Mouse (Mus musculus): ENCODE data around the gene Pdcd1. TPM values are rescaled to one million over a fixed set of nuclear protein-coding genes. Genes with fewer than 3 reads are reported as not detected.
"Not testable (repeated sequence)": the region's sequence is repeated elsewhere in the genome, so short reads cannot be mapped to it uniquely, and the experiment has no call there.

The Pdcd1 gene
- total RNA-seq, 1 experiment, result 0.45 TPM

DNA sequence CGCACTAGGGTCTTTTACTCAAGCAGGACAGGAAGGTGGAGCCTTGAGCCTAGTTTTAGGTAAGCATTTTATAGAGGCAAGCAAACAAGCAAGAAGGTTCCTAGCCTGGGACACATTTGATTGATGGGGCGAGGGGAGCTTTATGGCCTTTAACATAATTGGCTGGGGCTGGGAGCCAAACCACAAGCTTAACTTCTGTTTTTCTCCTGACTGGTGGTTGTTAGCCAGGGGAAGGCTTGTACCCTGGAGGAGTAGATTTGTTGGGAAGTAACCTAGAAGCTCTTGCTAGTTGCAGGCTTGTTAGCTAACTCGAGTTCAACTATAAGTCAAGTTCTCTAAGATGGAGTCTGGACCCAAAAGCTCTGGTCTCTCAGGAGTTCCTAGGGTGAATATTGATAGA is 26.0 kb upstream of the Pdcd1 start:
- in situ Hi-C loops (cut with MboI; ENCODE audit: low sequenced_read_pairs in 2 of 2, unreplicated experiment in 2 of 2), result no loop called here
- peaks cover 1 to 6% of the 10 kb centered on the region in 2 experiments; a peak in 2 of 4 replicates for H3K4me1 ChIP-seq (ENCODE audit: control insufficient read depth in 2 of 2, insufficient read depth in 2 of 2, low read length in 2 of 2, poor library complexity in 1 of 2)
- DNase-seq (ENCODE audit: low read depth, low spot score), result no peak
- H3K36me3 ChIP-seq (ENCODE audit: control insufficient read depth, insufficient read depth, low read length, poor library complexity, severe bottlenecking), result no peaks in the 10 kb centered on the region
- H3K9me3 ChIP-seq (ENCODE audit: control insufficient read depth, insufficient read depth, low read depth, low read length), result no peaks in the 10 kb centered on the region
- no peak for TF ChIP-seq MAFK (IDR thresholded peaks at IDR 0.05; ENCODE audit: insufficient read depth, low read depth, low read length)
- no peak for TF ChIP-seq ZNF384 (IDR thresholded peaks at IDR 0.05; ENCODE audit: low read depth, low read length)
- no peak for TF ChIP-seq HCFC1 (IDR thresholded peaks at IDR 0.05; ENCODE audit: borderline replicate concordance, insufficient read depth, low read length)
- TF ChIP-seq ZC3H11A (IDR thresholded peaks at IDR 0.05; ENCODE audit: borderline replicate concordance, low read depth, low read length), result no peak
- TF ChIP-seq CHD2 (IDR thresholded peaks at IDR 0.05; ENCODE audit: low read depth, low read length), result no peak
- no peak overlapping the region for H3K9ac ChIP-seq (ENCODE audit: insufficient read depth, low read depth, low read length, poor library complexity, severe bottlenecking)
- H3K27ac ChIP-seq (ENCODE audit: insufficient read depth, low read depth, low read length, poor library complexity, severe bottlenecking), result no peak overlapping the region
- H3K4me3 ChIP-seq (ENCODE audit: insufficient read depth in 1 of 2, low read depth in 1 of 2, low read length in 2 of 2, poor library complexity in 1 of 2, severe bottlenecking in 1 of 2), result no peak overlapping the region

DNA sequence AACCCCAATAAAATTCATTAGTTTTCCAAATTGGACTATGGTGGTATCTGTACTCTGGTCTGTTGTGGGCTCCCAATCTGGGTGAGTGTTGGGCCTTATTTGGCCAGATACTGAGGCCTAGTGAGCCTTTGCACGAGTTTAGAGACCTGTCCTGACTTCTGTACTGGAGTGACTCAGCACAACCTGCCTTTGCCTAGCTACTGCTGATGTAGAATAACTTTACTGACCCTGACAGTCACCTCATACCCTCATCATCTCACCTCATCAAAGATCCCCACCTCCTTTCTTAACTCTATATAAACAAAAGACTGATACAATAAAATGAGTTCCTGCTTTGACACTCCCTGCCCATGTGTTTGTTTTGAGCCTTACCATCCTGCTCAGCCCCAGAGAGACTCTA is 24.3 kb upstream of the Pdcd1 start:
- peaks cover 1 to 4% of the 10 kb centered on the region in 2 experiments; a peak in 2 of 4 replicates for H3K4me1 ChIP-seq (ENCODE audit: control insufficient read depth in 2 of 2, insufficient read depth in 2 of 2, low read length in 2 of 2, poor library complexity in 1 of 2)
- H3K4me3 ChIP-seq (ENCODE audit: insufficient read depth in 1 of 2, low read depth in 1 of 2, low read length in 2 of 2, poor library complexity in 1 of 2, severe bottlenecking in 1 of 2), result no peak overlapping the region
- no peak overlapping the region for H3K27ac ChIP-seq (ENCODE audit: insufficient read depth, low read depth, low read length, poor library complexity, severe bottlenecking)
- no peak overlapping the region for H3K9ac ChIP-seq (ENCODE audit: insufficient read depth, low read depth, low read length, poor library complexity, severe bottlenecking)
- in situ Hi-C loops (cut with MboI; ENCODE audit: low sequenced_read_pairs in 2 of 2, unreplicated experiment in 2 of 2), result no loop called here
- TF ChIP-seq HCFC1 (IDR thresholded peaks at IDR 0.05; ENCODE audit: borderline replicate concordance, insufficient read depth, low read length), result no peak
- no peak for TF ChIP-seq CHD2 (IDR thresholded peaks at IDR 0.05; ENCODE audit: low read depth, low read length)
- TF ChIP-seq ZNF384 (IDR thresholded peaks at IDR 0.05; ENCODE audit: low read depth, low read length), result no peak
- no peak for TF ChIP-seq MAFK (IDR thresholded peaks at IDR 0.05; ENCODE audit: insufficient read depth, low read depth, low read length)
- no peak for TF ChIP-seq ZC3H11A (IDR thresholded peaks at IDR 0.05; ENCODE audit: borderline replicate concordance, low read depth, low read length)
- DNase-seq (ENCODE audit: low read depth, low spot score), result no peak
- no peaks in the 10 kb centered on the region for H3K36me3 ChIP-seq (ENCODE audit: control insufficient read depth, insufficient read depth, low read length, poor library complexity, severe bottlenecking)
- no peaks in the 10 kb centered on the region for H3K9me3 ChIP-seq (ENCODE audit: control insufficient read depth, insufficient read depth, low read depth, low read length)

DNA sequence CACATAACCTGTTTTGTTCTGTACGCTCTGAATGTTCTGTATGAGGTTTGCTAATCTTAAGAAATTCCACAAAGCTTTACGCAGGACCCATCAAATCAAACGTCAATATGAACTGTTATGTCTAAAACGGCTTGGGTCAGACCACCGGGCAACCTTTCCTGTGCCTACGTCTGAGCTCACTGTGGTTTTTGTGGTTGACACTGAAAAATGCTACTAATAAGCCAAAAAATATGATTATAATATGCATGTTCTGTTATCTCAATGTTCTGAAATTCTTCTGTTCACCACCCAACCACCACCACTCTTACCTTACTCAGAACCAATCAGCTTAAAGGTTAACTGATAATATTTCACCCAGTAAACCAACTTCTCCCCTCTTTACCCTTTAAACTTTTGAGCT is 22.4 kb upstream of the Pdcd1 start:
- TF ChIP-seq MAFK (IDR thresholded peaks at IDR 0.05; ENCODE audit: insufficient read depth, low read depth, low read length), result no peak
- no peak for TF ChIP-seq CHD2 (IDR thresholded peaks at IDR 0.05; ENCODE audit: low read depth, low read length)
- no peak for TF ChIP-seq ZNF384 (IDR thresholded peaks at IDR 0.05; ENCODE audit: low read depth, low read length)
- no peak for TF ChIP-seq HCFC1 (IDR thresholded peaks at IDR 0.05; ENCODE audit: borderline replicate concordance, insufficient read depth, low read length)
- no peak for TF ChIP-seq ZC3H11A (IDR thresholded peaks at IDR 0.05; ENCODE audit: borderline replicate concordance, low read depth, low read length)
- no peak overlapping the region for H3K27ac ChIP-seq (ENCODE audit: insufficient read depth, low read depth, low read length, poor library complexity, severe bottlenecking)
- H3K9me3 ChIP-seq (ENCODE audit: control insufficient read depth, insufficient read depth, low read depth, low read length), result no peaks in the 10 kb centered on the region
- no peak overlapping the region for H3K9ac ChIP-seq (ENCODE audit: insufficient read depth, low read depth, low read length, poor library complexity, severe bottlenecking)
- H3K4me3 ChIP-seq (ENCODE audit: insufficient read depth in 1 of 2, low read depth in 1 of 2, low read length in 2 of 2, poor library complexity in 1 of 2, severe bottlenecking in 1 of 2), result no peak overlapping the region
- in situ Hi-C loops (cut with MboI; ENCODE audit: low sequenced_read_pairs in 2 of 2, unreplicated experiment in 2 of 2), result no loop called here
- no peaks in the 10 kb centered on the region for H3K4me1 ChIP-seq (ENCODE audit: control insufficient read depth in 2 of 2, insufficient read depth in 2 of 2, low read length in 2 of 2, poor library complexity in 1 of 2)
- DNase-seq (ENCODE audit: low read depth, low spot score), result no peak
- H3K36me3 ChIP-seq (ENCODE audit: control insufficient read depth, insufficient read depth, low read length, poor library complexity, severe bottlenecking), result no peaks in the 10 kb centered on the region

DNA sequence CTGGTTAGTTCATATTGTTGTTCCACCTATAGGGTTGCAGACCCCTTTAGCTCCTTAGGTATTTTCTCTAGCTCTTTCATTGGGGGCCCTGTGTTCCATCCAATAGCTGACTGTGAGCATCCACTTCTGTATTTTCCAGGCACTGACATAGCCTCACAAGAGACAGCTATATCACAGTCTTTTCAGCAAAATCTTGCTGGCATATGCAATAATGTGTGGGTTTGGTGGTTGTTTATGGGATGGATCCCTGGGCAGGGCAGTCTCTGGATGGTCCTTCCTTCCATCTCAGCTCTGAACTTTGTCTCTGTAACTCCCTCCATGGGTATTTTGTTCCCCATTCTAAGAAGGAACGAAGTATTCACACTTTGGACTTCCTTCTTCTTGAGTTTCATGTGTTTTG is 5.9 kb upstream of the Pdcd1 start:
- H3K27ac ChIP-seq (ENCODE audit: insufficient read depth, low read depth, low read length, poor library complexity, severe bottlenecking); DNase-seq (ENCODE audit: low read depth, low spot score); in situ Hi-C loops (cut with MboI; ENCODE audit: low sequenced_read_pairs in 2 of 2, unreplicated experiment in 2 of 2); H3K4me3 ChIP-seq (ENCODE audit: insufficient read depth in 1 of 2, low read depth in 1 of 2, low read length in 2 of 2, poor library complexity in 1 of 2, severe bottlenecking in 1 of 2); H3K4me1 ChIP-seq (ENCODE audit: control insufficient read depth in 2 of 2, insufficient read depth in 2 of 2, low read length in 2 of 2, poor library complexity in 1 of 2); H3K36me3 ChIP-seq (ENCODE audit: control insufficient read depth, insufficient read depth, low read length, poor library complexity, severe bottlenecking); H3K9me3 ChIP-seq (ENCODE audit: control insufficient read depth, insufficient read depth, low read depth, low read length); H3K9ac ChIP-seq (ENCODE audit: insufficient read depth, low read depth, low read length, poor library complexity, severe bottlenecking): not testable (repeated sequence)

DNA sequence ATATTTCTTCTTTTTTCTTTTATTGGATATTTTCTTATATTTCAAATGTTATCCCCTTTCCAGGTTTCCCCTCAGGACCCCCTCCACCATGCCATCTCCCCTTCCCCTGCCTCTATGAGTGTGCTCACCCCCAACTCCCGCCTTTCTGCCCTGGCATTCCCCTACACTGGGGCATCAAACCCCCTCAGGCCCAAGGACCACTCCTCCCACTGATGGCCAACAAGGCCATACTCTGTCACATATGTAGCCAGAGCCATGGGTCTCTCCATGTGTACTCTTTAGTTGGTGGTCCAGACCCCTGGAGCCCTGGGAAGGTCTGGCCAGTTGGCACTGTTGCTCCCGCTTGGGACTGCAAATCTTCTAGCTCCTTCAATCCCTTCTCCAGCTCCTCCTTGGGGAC is 5.0 kb upstream of the Pdcd1 start:
- Histone ChIP-seq H3K9me3 (ENCODE audit: control insufficient read depth, insufficient read depth, low read depth, low read length) (no peaks in the 10 kb centered on the region), H3K4me1 (ENCODE audit: control insufficient read depth in 2 of 2, insufficient read depth in 2 of 2, low read length in 2 of 2, poor library complexity in 1 of 2) (no peaks in the 10 kb centered on the region), H3K9ac (ENCODE audit: insufficient read depth, low read depth, low read length, poor library complexity, severe bottlenecking) (no peak overlapping the region), H3K27ac (ENCODE audit: insufficient read depth, low read depth, low read length, poor library complexity, severe bottlenecking) (no peak overlapping the region), H3K36me3 (ENCODE audit: control insufficient read depth, insufficient read depth, low read length, poor library complexity, severe bottlenecking) (no peaks in the 10 kb centered on the region), H3K4me3 (ENCODE audit: insufficient read depth in 1 of 2, low read depth in 1 of 2, low read length in 2 of 2, poor library complexity in 1 of 2, severe bottlenecking in 1 of 2) (no peak overlapping the region)
- in situ Hi-C loops (cut with MboI; ENCODE audit: low sequenced_read_pairs in 2 of 2, unreplicated experiment in 2 of 2), result no loop called here
- no peak for TF ChIP-seq HCFC1 (IDR thresholded peaks at IDR 0.05; ENCODE audit: borderline replicate concordance, insufficient read depth, low read length)
- no peak for TF ChIP-seq ZNF384 (IDR thresholded peaks at IDR 0.05; ENCODE audit: low read depth, low read length)
- no peak for TF ChIP-seq MAFK (IDR thresholded peaks at IDR 0.05; ENCODE audit: insufficient read depth, low read depth, low read length)
- no peak for TF ChIP-seq CHD2 (IDR thresholded peaks at IDR 0.05; ENCODE audit: low read depth, low read length)
- no peak for TF ChIP-seq ZC3H11A (IDR thresholded peaks at IDR 0.05; ENCODE audit: borderline replicate concordance, low read depth, low read length)
- no peak for DNase-seq (ENCODE audit: low read depth, low spot score)
